Mouse (Mus musculus) forebrain, postnatal 0 days (tissue): Measurements from ENCODE around the gene Cdiptos. TPM values are rescaled to one million over a fixed set of nuclear protein-coding genes. Genes with fewer than 3 reads are reported as not detected.

Source experiments
- ATAC-seq: fragments of 200-750 bp; cut with Nextera tagmentation; 2 replicates; pipeline ENCODE4 v1.8.0; 2017; ENCODE audit warnings: mild to moderate bottlenecking, moderate library complexity
- DNase-seq: peaks from one replicate; pipeline ENCODE4 v3.0.0-alpha.2; 2015
- H3K27ac ChIP-seq: fragments of 300-500 bp; sonication (generic); 2 replicates; pipeline ENCODE4 v1.5.1; 2014; ENCODE audit warnings: low read depth, mild to moderate bottlenecking, antibody characterized with exemption, low read length, moderate library complexity, mixed read lengths
- H3K27me3 ChIP-seq: fragments of 300-500 bp; sonication (generic); 2 replicates; pipeline ENCODE4 v1.6.1; 2014; ENCODE audit warnings: mild to moderate bottlenecking, low read length, mixed read lengths; ENCODE audit not compliant: insufficient read depth
- H3K36me3 ChIP-seq: fragments of 300-500 bp; sonication (generic); 2 replicates; pipeline ENCODE4 v1.6.1; 2014; ENCODE audit warnings: mild to moderate bottlenecking, moderate library complexity; ENCODE audit not compliant: insufficient read depth
- H3K4me1 ChIP-seq: fragments of 300-500 bp; sonication (generic); 2 replicates; pipeline ENCODE4 v1.6.1; 2014; ENCODE audit warnings: antibody characterized with exemption; ENCODE audit not compliant: insufficient read depth
- H3K4me2 ChIP-seq: fragments of 300-500 bp; sonication (generic); 2 replicates; pipeline ENCODE4 v1.6.1; 2014; ENCODE audit warnings: low read depth, mild to moderate bottlenecking, moderate library complexity
- H3K4me3 ChIP-seq: fragments of 300-500 bp; sonication (generic); 2 replicates; pipeline ENCODE4 v1.5.1; 2014; ENCODE audit warnings: low read depth, low read length, mixed read lengths
- H3K9ac ChIP-seq: fragments of 300-500 bp; sonication (generic); 2 replicates; pipeline ENCODE4 v1.6.1; 2014; ENCODE audit warnings: mild to moderate bottlenecking
- H3K9me3 ChIP-seq: fragments of 300-500 bp; sonication (generic); 2 replicates; pipeline ENCODE4 v1.6.1; 2016; ENCODE audit warnings: low read length
- CTCF ChIP-seq: sonication (generic); IDR thresholded peaks from 2 replicates; pipeline ENCODE4 v1.5.1; 2016; ENCODE audit warnings: antibody characterized with exemption, control low read depth, low read depth
- WGBS: fragments of 180-500 bp; shearing (Covaris S2); extraction: QIAGEN DNeasy Blood & Tissue Kit; methylation state at CpG from one replicate; pipeline ENCODE4 v1.1.7; 2014; 5-methylcytosine and 5-hydroxymethylcytosine counted together
- polyA plus RNA-seq: library from polyadenylated mRNA; unstranded; fragments of >200 nt; fragmentation: Nextera tagmentation; extraction: Ambion mirVana; gene quantifications from 2 replicates; pipeline ENCODE4 v1.2.1, GENCODE M21; 2015
- total RNA-seq: library from RNA; depleted of rRNA; stranded (reverse); fragments of >200 nt; gene quantifications from 2 replicates; pipeline ENCODE4 v1.2.3, GENCODE M21; 2014; rRNA removed

The Cdiptos gene
- total RNA-seq (not detected in 2 replicates), polyA plus RNA-seq (0.53 and 0.62 TPM in 2 replicates)

DNA sequence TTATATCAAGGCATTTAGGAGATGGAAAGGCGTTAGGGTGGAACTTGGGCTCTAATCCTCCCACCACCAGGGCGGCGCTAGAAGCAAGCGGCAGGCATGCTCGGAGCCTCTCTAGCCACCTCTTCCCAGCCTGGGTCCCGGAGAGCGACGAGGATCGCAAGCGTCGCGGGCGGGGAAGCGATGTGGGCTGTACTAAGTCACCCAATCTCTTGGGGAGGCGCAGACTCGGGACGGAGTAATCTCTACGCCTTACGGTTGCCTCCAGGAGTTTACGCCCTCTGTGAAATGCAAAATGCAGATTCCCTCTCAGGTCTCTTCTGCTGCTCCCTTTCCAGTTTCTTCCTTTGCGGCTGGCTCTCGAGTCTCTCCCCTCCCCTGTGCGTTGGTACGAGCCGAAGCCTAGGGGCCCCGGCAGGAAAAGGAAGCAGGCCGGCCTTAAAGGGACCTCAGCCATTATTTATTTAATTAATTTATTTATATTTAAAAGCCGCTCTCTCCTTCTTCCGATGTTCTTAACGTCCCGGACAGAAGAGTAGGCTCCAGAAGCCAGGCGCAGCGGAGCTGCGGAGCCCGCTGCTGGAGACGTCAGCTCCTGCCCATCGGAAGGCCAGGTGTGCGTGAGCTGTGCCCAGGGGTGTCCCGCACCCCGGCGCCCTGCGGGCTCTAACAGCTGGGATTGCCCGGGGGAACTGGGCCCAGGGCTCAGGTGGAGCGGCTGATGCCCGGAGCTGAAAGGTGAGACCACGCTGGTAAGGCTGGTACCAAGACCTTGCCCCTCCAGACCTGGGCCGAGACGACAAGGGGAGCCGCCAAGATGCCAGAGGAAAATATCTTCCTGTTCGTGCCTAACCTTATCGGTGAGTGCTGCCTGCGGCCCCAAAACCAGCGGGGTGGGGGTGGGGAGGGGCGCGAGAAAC lies at the start of gene Cdiptos:
Gene Cdiptos, minus strand, starts transcription at position 149 of the 917 bp plus-strand sequence.
- Histone ChIP-seq H3K4me3 (peak within 1 kb of the TSS; percentile 95), H3K4me2 (peak within 1 kb of the TSS; percentile 90), H3K27me3 (no peaks in the 10 kb centered on the region), H3K4me1 (0 out of 2 replicates have a peak, but pooled peaks cover 4% of the 10 kb centered on the region), H3K9me3 (no peaks in the 10 kb centered on the region), H3K9ac (peak within 1 kb of the TSS; percentile 99), H3K36me3 (peaks cover 34% of the 10 kb centered on the region), H3K27ac (peak within 1 kb of the TSS; percentile 99)
- peak; percentile 98 for ATAC-seq
- peak; percentile 99 for DNase-seq
- WGBS: 1% methylated on average over 55 of the region's 55 CpGs
- TF ChIP-seq CTCF: peak; percentile 99

- WGBS: under 1% methylated on average over 30 of the region's 30 CpGs
These were observed 49.1 kb upstream of the Cdiptos start for GRCm38 (mm10) chr7:127024755-127025555.

GRCm38 (mm10) chr7:127023896-127024690 lies 48.2 kb upstream of the Cdiptos start:
- Histone ChIP-seq H3K9me3 (no peaks in the 10 kb centered on the region), H3K4me2 (peak overlapping the region; percentile 87), H3K36me3 (peaks cover 17% of the 10 kb centered on the region), H3K9ac (peak overlapping the region; percentile 98), H3K4me3 (peak overlapping the region; percentile 97), H3K4me1 (peaks cover 44% of the 10 kb centered on the region), H3K27ac (peak overlapping the region; percentile 99; the same call in 1 of the 2 replicates), H3K27me3 (no peaks in the 10 kb centered on the region)
- TF ChIP-seq CTCF: no peak
- WGBS: 11% methylated on average over 19 of the region's 19 CpGs
- no peak for ATAC-seq
- no peak for DNase-seq

More at GRCm38 (mm10) chr7:127024755-127025555, 49.1 kb upstream of the Cdiptos start:
- DNase-seq (peak; percentile 88), ATAC-seq (peak; percentile 50)
- Histone ChIP-seq H3K27me3 (no peaks in the 10 kb centered on the region), H3K27ac (peak overlapping the region; percentile 99), H3K4me3 (peak overlapping the region; percentile 97), H3K9me3 (no peaks in the 10 kb centered on the region), H3K4me2 (peak overlapping the region; percentile 87), H3K9ac (peak overlapping the region; percentile 98), H3K36me3 (peaks cover 17% of the 10 kb centered on the region), H3K4me1 (peaks cover 35% of the 10 kb centered on the region)
- peak; percentile 86 for TF ChIP-seq CTCF

GRCm38 (mm10) chr7:127023272-127023691 lies 47.4 kb upstream of the Cdiptos start:
- no peaks in the 10 kb centered on the region for H3K27me3 ChIP-seq
- no peak overlapping the region for H3K4me3 ChIP-seq
- ATAC-seq (no peak), DNase-seq (no peak)
- H3K9me3 ChIP-seq: no peaks in the 10 kb centered on the region
- 70% methylated on average over 13 of the region's 13 CpGs for WGBS
- H3K4me1 ChIP-seq: peaks cover 50% of the 10 kb centered on the region
- H3K36me3 ChIP-seq: peaks cover 17% of the 10 kb centered on the region
- no peak for TF ChIP-seq CTCF
- H3K4me2 ChIP-seq: peak overlapping the region; percentile 87
- no peak overlapping the region for H3K27ac ChIP-seq
- no peak overlapping the region for H3K9ac ChIP-seq

DNA sequence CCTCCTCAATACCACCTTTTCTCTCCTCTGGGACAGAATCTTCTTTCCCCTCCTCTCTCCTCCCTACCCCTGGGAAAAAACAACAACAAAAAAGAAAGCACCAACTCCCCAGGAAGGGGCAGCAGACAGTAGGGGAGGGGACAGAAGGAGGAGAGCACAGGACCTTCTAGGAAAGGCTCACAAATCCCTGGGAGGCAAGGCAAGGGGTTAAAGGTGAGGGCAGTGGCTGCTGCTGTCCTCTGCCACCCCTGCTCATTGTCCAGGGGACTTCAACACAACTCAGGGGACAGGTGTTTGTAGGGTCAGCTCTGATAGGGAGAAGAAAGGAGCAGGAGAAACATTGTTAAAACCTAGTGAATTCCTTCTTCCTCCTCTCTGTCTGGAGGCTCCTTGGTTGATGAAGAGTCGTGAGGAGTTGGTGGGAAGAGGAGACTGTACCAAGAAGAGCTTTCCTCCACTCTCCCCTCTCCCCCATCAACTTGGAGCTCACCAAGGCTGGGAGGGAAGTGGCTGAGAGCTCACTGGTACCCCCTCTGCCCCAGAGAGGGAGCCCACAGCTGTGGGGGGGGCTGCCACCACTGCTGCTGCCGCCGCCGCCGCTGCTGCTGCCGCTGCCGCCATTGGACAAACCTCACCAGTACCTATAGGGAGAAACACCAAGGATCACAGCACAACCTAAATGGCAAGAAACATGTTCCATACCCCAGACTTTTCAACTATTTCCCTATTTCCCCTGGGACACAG lies 46.8 kb upstream of the Cdiptos start:
- DNase-seq (no peak), ATAC-seq (no peak)
- Histone ChIP-seq H3K4me3 (no peak overlapping the region), H3K36me3 (peaks cover 17% of the 10 kb centered on the region), H3K9ac (no peak overlapping the region), H3K4me2 (peak overlapping the region; percentile 87; the same call in 1 of the 2 replicates), H3K4me1 (peaks cover 50% of the 10 kb centered on the region), H3K9me3 (no peaks in the 10 kb centered on the region), H3K27me3 (no peaks in the 10 kb centered on the region), H3K27ac (no peak overlapping the region)
- TF ChIP-seq CTCF: no peak
- WGBS: 69% methylated on average over 7 of the region's 7 CpGs
